Mouse (Mus musculus): ENCODE measurements around the gene Tsfm.

Gene Tsfm

DNA sequence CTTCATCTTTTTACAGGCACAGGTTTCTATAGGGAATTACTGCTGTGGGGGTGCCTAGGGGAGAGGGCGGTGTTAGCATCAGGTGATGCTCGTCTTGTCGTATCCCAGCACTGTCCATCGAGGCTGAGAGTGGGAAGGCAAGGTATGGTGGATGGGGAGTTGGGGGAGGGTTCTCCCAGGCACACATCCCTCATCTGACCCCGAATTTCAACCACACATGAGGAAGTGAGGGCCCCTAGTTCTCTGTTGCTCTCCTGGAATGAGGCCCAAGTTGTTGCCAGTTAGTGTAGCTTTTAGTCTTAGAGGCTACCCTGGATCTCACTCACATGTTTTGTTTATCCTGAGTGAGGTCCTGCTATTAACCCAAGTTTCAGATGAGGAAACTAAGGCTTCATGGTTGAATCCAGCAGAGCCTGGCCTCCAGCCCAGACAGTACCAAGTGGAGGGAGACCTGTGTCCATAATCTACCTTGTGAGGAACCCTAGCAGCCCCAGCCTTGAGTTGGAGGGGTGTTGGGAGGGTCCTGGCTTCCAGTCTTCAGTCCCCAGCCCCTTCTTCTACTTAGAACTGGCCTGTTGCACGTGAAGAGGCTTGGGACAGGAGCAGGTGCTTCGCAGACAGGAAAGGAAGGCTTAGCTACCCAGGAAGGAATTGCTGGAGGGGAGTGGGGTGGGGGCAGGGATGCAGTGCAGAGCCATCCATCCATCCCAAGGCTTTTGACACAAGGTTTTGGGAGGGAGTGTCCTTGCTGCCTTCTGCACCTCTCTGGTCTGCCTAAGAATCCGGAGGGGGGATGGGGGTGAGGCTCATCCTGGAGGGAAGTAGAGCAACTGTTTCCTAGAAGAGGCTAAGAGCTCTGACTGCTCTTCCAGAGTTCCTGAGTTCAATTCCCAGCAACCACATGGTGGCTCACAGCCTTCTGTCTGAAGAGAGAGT is 43.2 kb downstream of the Tsfm start:
- DNase-seq (ENCODE audit: low spot score in 2 of 2), result no peak

DNA sequence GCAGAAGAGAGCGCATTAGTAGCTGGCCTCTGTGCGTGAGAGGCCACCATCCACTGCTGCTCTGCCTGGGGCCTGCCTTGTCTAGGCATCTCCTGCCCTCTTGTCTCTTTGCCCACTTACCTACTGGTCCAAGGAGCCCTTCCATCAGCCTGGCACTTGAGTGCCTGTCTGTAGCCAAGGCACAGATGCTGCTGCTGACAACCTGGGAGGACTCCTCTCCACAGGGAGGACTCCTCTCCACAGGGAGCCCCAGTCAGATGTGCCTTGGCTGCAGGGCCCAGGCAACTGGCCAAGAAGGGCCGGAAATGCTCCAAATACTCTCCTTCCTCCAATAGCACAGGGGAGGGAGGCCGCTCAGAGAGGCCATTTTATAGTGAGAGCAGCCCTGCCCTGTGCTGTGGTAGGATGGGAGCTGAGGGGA is 44.1 kb downstream of the Tsfm start:
- DNase-seq (ENCODE audit: low spot score in 2 of 2), result peak in 1 of 2 experiments; percentile 50

DNA sequence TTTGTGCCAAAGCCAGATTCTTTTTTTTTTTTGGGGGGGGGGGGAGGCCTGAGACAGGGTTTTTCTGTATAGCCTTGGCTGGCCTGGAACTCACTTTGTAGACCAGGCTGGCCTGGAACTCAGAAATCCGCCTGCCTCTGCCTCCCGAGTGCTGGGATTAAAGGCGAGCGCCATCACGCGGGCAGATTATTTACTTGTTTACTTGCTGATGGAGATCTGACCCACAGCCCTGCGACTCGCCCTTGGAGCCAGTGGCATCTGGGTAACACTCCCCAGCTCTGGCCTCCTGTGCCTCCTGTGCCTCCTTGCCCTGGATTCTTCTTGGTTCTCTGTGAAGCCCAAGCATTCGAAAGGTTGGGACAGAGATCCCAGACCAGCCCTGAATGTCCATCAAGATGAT is 45.1 kb downstream of the Tsfm start:
- no peak for DNase-seq (ENCODE audit: low spot score in 2 of 2)

DNA sequence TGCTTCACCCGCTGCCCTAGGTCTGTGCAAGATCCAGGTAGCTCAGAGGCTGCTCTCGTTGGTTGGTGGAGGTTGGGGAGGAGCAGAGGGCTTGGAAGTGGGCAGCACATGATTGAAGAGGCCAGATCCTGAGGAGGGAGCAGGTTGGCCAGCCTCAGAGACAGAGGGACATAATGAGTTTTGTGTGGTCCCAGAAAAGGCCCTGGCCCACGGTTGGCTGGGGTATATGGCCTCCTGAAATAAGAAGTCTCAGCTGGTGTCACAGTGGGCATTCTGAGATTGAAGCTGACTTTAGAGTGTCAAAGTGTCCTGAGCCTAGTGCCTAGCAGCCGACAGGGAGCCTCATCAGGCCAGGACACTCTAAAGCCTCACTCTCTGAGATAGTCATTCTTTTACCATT is 45.5 kb downstream of the Tsfm start:
- DNase-seq (ENCODE audit: low spot score in 2 of 2), result no peak

DNA sequence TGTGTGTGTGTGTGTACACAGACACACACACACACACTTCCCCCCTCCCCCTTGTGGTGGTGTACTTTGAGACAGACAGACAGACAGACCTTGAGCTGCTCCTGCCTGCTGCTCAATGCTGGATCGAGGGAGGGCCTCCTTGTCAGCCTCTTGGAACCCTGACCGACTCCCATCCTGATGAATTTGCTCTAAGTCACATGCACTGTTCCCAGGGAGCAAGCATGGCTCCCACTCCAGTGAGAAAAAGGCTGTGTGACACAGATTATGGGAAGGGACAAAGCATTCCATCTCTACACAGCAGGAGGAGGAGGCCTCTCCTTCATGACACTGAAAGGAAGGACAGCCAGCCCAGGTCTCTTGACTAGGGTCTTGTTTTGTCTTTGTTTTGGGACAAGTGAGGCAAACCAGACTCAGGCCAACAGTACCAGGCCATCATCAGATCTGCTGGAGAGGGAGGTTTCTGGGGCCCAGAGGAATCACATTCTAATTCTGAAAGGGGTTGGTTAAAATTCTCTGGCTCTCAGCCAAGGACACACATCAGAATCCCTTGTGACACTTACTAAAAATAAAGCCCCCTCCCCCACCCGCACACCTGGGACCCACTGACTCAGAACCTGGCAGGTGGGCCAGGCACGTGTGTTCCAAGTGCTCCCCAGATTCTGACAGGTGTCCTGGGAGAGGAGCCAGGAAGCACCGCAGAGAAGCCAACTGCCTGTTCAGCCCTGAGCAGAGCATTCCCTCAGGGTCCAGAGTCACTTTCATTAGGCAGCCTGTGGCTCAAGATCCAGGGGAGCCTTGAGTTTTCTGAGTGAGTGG is 46.2 kb downstream of the Tsfm start:
- DNase-seq (ENCODE audit: low spot score in 2 of 2), result no peak

DNA sequence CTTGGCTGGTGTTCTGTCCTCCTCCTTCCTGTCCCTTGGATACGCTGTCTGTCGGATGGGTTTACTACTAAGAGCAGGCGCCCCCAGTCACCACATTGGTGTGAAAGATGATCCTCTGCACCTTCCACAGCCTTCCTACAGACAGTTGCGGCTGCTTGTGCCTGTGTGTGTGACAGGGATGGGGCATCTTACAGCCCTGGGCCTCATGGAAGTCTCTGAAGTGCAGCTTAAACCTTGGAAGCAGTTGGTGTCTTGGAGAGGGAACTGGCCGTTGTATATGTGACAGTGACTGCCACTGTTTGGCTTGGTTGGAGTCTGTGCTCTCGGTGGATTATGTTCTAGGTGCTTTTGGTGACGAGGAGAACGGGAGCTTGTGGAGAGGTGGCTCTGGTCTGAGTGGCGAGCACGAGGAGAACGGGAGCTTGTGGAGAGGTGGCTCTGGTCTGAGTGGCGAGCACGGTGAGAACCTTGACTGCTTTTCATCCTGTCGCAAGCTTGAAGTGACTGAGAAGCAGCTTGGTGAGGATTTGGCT is 47.4 kb downstream of the Tsfm start:
- no peak for DNase-seq (ENCODE audit: low spot score in 2 of 2)

DNA sequence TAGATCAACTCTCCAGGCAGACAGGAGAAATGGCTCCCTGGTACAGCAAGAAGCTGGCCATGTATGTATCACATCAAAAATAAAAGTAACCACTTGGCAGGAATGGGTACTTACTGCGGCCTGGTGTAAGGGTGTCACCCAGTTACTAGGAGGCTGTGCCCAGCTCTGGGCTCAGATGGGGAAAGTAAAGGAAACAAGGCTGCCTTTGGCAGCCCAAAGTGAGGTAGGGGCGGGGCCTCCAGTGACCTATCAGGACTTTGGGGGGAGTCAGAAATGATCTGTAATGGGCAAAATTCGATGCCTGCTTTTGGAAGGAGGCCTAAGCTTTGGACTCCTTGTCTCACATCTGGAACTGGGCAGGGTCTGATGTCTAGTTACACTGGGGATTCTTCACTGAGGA is 48.9 kb downstream of the Tsfm start:
- no peak for DNase-seq (ENCODE audit: low spot score in 2 of 2)

DNA sequence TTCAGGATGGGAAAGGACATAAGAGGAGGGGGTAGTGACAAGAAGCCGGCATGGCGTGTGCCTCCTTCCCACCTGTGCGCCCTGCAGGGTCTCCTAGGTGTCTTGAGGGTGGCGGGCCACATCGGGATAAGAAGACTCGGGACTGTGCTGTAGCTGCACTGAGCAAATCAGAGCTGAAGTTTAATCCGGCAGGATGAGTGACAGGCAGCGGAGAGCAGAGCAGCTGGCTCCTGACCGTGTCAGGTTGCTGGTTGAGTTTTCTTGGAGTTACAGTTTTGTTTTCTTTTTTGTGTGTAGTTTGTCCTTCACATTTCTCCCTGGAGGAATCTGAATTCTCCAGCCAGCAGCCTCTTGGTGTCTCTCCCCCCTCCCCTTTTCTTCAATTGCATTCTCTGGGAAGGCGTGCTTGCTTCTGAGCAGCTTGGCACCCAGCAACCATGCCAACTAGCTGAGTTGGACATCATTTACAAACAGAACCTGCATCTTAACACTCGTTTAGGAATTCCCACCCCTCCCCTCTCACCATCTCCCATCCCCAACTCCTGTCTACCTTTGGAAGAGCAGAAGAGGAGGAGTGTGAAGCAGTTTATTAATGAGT is 49.6 kb downstream of the Tsfm start:
- no peak for DNase-seq (ENCODE audit: low spot score in 2 of 2)

DNA sequence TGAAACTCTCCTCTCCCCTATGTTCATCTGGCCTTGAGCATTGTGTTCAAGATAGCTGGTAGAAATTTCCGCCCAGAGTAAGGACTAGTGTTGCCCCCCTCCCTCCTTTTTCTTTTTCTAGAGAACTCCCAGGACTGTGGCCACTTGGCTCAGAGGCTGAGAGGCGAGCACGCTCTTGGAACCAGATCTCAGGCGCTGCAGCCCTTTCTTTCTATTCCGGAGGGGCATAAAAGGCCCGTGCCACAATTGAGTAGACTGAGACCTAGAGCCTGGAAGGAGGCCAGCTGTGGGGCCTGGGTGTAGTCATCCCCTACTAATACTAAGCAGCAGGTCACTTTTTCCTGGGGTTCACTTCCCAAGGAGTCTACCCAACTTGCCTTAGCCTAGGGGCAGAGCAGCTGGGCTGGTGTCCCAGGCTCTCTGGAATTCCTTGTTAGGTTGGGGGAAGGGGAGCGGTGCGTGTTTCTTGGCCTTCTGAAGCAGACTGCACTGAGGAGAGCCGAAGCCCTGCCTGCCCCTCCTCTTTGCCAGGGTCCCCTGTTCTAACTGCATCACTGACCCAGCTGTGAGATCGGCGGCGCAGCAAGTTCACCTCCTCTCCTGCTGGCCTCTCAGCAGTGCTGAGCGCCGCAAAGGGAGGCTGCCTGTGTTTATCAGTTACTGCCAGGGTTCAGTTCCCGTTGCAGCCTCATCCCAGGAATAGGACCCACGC is 50.3 kb downstream of the Tsfm start:
- DNase-seq (ENCODE audit: low spot score in 2 of 2), result peak; percentile 31 to 44

DNA sequence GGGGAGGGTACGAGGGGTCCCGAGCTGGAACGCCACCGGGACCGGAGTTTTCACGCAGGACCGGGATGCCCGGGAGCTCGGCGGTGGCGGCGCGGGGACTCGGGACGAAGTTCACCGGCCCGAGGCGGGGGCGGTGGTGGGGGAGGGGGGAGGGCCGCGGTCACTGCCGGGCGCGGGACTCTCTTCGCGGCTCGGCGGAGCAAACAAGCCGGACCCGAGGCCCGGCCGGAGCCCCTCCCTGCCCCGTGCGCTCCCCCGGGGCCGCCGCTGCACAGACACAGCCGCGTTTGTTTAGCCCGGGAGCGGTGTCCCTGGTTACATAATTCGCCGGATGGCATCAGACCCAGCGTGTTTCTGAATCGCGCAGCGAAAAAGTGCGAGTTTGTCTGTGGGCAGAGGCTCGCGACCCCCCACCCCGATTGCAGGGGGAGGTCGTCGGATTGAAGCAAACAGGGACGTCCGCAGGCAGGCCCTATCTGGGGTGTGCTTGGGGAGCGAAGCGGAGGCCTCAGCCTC is 50.9 kb downstream of the Tsfm start:
- peak; percentile 43 to 60 for DNase-seq (ENCODE audit: low spot score in 2 of 2)

DNA sequence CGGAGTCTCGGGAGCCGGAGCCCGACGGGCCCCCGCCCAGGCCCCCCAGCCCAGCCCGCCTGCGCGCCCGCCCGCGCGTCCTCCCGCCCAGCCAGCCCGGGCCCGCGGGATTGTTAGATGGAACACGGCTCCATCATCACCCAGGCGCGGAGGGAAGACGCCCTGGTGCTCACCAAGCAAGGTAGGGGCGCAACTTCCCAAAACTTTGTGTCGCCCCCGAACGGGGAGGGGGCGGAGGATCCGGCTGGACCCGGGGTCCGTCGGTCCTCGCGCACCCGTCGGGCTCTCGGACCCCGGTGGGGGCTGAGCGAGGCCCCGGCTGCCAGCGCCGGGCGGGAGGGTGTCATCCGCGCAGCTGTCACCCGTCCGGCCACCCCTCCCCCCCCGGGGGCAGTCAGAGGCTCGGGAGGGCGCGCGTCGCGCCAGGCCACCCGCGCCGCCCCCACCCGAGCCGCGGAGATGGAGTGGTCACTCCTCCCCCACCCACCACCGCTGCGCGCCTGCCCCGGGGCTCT is 51.5 kb downstream of the Tsfm start:
- DNase-seq (ENCODE audit: low spot score in 2 of 2), result peak; percentile 69 to 77

DNA sequence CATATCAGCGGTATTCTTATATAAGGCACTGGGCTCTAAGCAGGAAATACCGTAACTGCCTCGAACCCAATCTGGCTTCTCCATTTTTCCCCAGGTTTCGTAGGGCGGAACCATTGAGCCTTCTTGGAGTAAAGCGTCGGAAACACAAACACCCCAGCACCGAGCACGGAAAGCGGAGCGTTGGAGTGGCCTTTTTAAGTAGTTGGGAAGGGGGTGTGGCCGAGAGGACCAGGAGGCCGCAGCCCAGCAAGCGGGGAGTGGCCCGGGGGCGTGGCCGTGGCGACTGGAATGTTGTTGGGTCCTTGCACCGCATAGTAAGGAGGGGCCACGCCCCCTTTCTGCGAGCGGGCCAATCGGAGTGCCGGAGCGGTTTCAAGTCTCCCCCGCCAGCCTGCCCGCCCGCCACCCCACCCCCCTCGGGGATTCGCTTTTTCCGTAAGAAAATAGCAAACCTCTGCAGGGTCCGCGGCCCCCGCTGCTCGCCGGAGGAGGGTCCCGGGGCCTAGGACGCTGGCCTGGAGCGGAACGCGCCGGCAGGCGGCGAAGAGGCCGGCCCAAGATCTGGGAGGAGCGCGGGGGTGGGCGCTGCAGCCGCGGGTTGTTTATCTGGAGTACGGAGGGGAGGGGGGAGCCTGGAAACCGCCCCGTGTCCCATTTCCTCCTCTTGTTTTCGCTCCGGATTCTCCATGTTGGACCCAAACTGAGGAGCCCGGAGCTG is 52.2 kb downstream of the Tsfm start, which contains the start of gene Ctdsp2:
TSS of gene Ctdsp2 (plus strand) at position 441 of the 718 bp plus-strand sequence.
- peak; percentile 97 to 98 for DNase-seq (ENCODE audit: low spot score in 2 of 2)

DNA sequence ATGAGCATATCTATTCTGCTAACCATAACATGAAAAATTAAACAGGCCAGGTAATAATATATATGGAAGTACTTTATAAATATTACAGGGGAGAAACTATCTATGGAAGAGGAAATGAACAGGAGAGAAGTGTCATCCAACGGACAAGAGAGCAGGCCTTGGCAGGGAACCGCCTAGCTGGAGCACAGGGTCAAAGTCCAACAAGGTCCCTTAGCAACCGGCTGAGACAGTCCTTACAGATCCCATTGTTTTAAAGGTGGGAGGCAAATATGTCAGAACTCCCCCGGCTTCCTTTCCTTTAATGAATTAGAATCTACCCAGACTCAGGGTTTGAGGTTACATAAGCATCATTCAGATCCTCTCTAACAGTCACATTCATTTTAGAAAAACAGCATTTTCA is 53.6 kb downstream of the Tsfm start:
- DNase-seq (ENCODE audit: low spot score in 2 of 2), result no peak

DNA sequence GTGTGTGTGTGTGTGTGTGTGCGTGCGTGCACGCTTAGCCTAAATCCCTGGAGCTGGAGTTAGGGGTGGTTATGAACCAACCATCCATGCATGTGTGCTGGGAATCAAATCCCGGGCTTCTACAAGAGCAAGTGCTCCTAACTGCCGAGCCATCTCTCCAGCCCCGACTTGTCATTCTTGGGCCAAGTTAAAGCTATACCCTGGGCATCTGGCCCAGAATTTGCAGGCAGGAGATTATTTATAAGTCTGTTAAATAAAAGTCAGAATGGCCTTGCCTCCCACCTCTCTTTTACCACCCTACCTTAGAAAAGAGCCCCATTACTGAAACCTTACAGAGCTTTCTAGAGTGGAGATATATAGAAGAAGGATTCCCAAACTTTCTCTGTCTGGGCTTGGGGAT is 54.9 kb downstream of the Tsfm start:
- no peak for DNase-seq (ENCODE audit: low spot score in 2 of 2)

DNA sequence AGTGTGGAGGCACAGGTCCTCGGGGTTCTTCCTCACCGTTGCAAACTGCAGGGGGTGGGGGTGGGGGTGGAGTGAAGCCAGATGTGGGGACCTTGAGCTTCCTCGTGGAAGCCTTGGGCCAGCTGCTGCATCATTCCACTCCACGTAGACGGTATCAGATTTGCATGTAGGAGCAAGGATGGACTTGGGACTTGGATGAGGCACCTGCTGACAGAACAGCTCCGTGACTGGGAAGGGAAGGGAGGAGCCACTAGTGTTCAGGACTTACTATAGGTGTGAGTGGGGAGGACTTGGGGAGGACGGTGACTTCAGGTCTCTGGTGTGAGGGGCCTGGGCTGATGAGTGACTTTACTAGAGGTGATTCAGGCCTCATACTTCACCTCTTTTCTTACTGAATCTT is 57.7 kb downstream of the Tsfm start:
- DNase-seq (ENCODE audit: low spot score in 2 of 2), result no peak

DNA sequence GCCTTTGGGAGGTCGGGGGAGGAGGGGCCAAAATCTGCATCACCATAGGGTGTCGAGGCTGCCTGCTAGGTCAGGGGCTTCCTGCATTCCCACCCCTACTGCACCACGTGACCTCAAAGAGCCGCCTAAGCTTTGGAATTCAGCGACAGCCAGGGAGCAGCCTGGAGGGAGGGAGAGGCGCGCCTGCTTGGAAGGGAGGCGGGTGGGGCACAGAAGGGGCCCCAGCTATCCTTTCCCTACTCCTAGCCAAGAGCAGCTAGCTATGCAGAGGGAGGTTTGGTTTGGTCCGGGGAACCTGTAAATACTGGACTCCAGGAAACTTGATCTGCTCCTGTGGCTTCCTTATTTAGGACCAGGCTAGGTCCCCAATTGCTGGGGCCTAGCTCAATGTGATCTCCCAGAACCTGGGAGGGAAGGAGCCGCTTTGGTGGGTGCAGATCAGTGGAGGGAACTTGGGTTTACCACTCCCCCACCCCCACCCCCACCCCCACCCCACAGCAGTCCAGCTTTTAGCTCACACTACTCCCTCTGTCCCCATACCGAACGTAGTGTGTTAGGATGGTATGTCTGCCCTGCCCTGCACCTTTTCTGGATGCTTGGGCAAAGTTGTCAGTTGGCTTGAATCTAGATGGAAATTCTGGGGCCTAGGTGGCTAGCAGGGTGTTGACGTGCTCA is 58.5 kb downstream of the Tsfm start:
- peak in 1 of 2 experiments; percentile 17 for DNase-seq (ENCODE audit: low spot score in 2 of 2)

DNA sequence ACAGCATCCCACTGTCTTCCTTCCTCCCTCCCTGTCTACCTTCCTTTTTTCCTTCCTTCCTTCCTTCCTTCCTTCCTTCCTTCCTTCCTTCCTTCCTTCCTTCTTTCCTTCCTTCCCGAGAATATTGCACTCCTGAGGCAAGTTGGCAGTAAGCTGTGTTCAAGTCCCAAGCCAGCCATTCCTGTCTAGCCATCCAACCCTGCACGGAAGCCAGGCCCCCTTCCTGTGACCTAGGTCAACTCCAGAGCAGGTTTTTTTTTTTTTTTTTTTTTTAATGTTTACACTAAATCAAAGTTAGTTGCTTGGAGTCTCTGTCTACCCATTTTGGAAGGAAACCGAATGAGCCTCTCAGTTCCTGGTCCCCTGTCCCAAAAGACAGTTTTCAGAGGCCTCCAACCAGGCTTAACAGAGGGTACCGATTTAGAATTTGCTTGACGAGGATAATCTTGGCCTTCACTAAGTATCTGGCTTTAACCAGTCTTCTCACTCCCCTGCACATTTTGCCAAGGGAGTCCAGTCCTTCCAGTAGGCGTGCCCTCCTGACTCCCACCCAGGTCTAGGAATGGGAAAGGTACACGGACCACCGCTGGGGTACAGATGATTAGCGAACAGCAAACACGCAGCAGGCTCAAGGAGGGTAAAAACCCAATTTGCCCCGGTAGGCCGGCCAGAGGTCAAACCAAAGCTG is 59.1 kb downstream of the Tsfm start:
- DNase-seq (ENCODE audit: low spot score in 2 of 2), result no peak

DNA sequence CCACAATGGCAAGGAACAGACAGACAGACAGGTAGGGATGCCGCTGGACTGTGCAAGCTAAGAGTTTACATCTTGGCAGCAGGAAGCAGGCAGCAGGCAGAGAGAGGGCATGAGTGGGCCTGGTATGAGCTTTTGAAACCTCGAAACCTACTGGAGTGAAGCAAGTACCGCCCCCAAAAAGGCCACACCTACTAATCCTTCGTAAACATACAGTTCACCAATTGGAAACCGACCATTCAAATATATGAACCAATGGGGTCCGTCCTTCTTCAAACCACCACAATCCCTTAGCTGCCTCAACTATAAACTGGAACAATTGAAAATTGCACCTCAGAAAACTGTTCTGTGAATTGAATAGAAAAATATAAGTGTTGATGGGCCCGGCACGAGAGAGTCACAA is 66.8 kb downstream of the Tsfm start:
- DNase-seq (ENCODE audit: low spot score in 2 of 2), result no peak

DNA sequence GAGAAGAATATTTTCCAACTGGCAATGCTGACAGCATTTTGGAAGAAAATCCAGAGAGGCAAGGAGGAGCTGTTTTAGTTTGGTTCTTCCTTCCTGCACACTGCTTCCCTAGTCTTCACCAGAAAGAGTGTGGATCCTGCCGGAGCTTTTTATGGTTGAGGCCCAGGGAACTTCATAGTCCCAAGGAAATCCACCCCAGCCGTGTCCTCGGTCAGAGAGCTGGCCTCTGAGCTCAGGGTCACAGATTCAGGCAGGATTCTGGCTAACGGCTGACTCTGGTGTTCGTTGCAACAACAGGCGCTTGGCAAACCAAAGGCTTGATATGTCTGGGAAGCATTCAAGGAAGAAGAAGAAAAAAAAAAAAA is 67.7 kb downstream of the Tsfm start:
- DNase-seq (ENCODE audit: low spot score in 2 of 2), result no peak

All from spleen, postnatal 10 days (tissue).